Mouse (Mus musculus): Measurements from ENCODE around the gene Arhgap11a. TPM values are rescaled to one million over a fixed set of nuclear protein-coding genes. Genes with fewer than 3 reads are reported as not detected.

Arhgap11a gene
- 6.3 and 7.1 TPM in 2 replicates for polyA plus RNA-seq (2014; fragmentation: Nextera tagmentation; extraction: Ambion mirVana)

DNA sequence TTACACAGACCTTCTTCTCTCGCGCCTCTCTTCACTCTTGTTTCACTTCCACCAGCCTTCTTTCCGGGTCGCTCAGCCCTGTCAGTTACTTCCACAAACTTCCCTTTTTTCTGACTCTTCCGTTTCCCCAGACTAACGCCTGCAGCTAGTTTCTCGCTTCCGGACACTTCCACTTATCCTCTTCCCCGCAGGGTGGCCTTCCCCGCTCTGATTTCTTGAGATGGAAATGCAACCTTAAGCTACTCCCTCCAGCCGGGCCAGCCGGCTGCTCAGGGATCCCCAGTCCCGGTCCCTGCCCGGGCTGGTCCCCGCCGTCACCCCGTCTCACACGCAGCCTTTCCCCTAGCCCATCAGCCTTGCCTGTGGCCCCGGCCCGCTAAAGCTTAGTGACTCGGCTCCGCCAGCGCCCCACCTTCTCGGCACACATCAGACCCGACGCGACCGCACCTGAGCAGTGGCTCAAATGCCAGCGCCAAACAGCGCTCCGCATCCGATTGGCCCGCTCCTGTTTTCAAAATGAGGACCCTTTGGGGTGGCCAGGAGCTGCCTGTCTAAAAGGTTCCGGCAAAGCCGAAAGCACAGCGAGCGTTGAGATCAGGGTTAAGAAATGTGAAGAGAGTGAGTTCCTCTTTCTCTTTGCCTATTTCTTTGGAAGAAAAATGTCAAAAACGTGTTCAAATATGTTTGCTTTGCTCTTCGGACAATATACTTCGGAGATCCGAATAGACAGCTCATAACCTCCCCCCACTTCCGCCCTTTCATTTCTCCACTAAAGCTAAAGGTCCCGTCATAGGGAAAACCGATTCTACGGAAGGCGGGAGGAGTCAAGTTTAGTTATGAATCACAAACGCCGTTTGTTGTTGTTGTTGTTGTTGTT lies at the start of gene Arhgap11a:
Arhgap11a (minus strand) TSS at position 417 of the 877 bp plus-strand sequence.
- Histone ChIP-seq H3K27ac (ENCODE audit: low read length) (peak within 1 kb of the TSS; percentile 89), H3K27me3 (ENCODE audit: control insufficient read depth, insufficient read depth, low read length) (no peaks in the 10 kb centered on the region), H3K4me1 (ENCODE audit: control insufficient read depth, insufficient read depth, low read length) (peaks cover 22% of the 10 kb centered on the region), H3K9ac (replicated peaks; ENCODE audit: low read depth, low read length) (peak within 1 kb of the TSS; percentile 61), H3K4me2 (replicated peaks; ENCODE audit: low read depth, low read length) (peak within 1 kb of the TSS; percentile 76), H3K36me3 (ENCODE audit: control insufficient read depth, insufficient read depth, low read length) (peaks cover 10% of the 10 kb centered on the region), H3K9me3 (ENCODE audit: control insufficient read depth, low read depth, low read length) (no peaks in the 10 kb centered on the region), H3K4me3 (ENCODE audit: low read depth, low read length) (peak within 1 kb of the TSS; percentile 91)
- peak; percentile 96 for ATAC-seq (ENCODE audit: insufficient number of reproducible peaks, insufficient read depth, low FRiP score, low read depth)
- whole genome bisulfite sequencing, result under 1% methylated on average over 48 of the region's 48 CpGs

DNA sequence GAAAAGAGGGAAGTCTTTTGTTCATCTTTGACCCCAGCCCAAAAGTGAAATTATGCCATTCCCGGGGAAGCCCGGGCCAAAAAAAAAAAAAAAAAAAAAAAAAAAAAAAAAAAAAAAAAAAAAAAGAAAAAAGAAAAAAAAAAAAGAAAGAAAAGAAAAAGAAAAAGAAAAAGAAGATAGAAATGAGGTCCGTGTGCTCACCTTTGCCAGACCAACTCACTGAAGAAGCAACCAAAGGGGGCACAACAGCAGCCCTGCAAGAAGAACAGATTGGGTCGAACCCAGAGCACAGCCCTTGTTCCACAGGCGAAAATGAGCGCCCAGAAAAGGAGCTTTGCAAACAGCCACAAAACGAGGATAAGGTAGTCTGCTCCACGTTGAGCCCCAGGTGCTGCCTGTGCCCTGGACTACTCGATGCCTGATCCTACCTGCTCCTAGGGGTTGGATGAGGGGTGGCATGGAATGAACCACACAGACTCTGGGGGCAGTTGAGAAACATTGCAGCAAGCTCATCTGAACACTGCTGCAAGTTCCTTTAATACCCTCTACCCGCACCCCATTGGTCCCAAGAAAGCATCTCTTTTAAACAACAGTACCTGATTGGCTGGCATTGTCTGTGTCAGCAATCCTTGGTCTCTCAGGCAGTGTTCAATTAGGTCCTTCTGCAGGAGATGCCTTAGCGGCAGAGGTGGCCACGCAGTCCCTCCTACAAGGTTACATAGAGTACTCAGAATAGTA lies 45.1 kb upstream of the Arhgap11a start:
- no peak for ATAC-seq (ENCODE audit: insufficient number of reproducible peaks, insufficient read depth, low FRiP score, low read depth)
- Histone ChIP-seq H3K27me3 (ENCODE audit: control insufficient read depth, insufficient read depth, low read length) (no peaks in the 10 kb centered on the region), H3K9me3 (ENCODE audit: control insufficient read depth, low read depth, low read length) (no peaks in the 10 kb centered on the region), H3K9ac (replicated peaks; ENCODE audit: low read depth, low read length) (no peak overlapping the region), H3K4me1 (ENCODE audit: control insufficient read depth, insufficient read depth, low read length) (no peaks in the 10 kb centered on the region), H3K4me3 (ENCODE audit: low read depth, low read length) (no peak overlapping the region), H3K27ac (ENCODE audit: low read length) (no peak overlapping the region), H3K36me3 (ENCODE audit: control insufficient read depth, insufficient read depth, low read length) (no peaks in the 10 kb centered on the region), H3K4me2 (replicated peaks; ENCODE audit: low read depth, low read length) (no peak overlapping the region)
- 80% methylated on average over 10 of the region's 12 CpGs for WGBS

GRCm38 (mm10) chr2:113887166-113887565 lies 38.7 kb upstream of the Arhgap11a start:
- no peaks in the 10 kb centered on the region for H3K9me3 ChIP-seq (ENCODE audit: control insufficient read depth, low read depth, low read length)
- no peak overlapping the region for H3K4me3 ChIP-seq (ENCODE audit: low read depth, low read length)
- H3K36me3 ChIP-seq (ENCODE audit: control insufficient read depth, insufficient read depth, low read length), result no peaks in the 10 kb centered on the region
- no peak overlapping the region for H3K9ac ChIP-seq (replicated peaks; ENCODE audit: low read depth, low read length)
- no peak overlapping the region for H3K27ac ChIP-seq (ENCODE audit: low read length)
- ATAC-seq (ENCODE audit: insufficient number of reproducible peaks, insufficient read depth, low FRiP score, low read depth), result no peak
- H3K27me3 ChIP-seq (ENCODE audit: control insufficient read depth, insufficient read depth, low read length), result no peaks in the 10 kb centered on the region
- no peaks in the 10 kb centered on the region for H3K4me1 ChIP-seq (ENCODE audit: control insufficient read depth, insufficient read depth, low read length)
- H3K4me2 ChIP-seq (replicated peaks; ENCODE audit: low read depth, low read length), result no peak overlapping the region
- WGBS, result 78% methylated on average over 4 of the region's 4 CpGs

- H3K4me2 ChIP-seq (replicated peaks; ENCODE audit: low read depth, low read length), result no peak overlapping the region
Measured at GRCm38 (mm10) chr2:113886061-113886460, 37.6 kb upstream of the Arhgap11a start.

DNA sequence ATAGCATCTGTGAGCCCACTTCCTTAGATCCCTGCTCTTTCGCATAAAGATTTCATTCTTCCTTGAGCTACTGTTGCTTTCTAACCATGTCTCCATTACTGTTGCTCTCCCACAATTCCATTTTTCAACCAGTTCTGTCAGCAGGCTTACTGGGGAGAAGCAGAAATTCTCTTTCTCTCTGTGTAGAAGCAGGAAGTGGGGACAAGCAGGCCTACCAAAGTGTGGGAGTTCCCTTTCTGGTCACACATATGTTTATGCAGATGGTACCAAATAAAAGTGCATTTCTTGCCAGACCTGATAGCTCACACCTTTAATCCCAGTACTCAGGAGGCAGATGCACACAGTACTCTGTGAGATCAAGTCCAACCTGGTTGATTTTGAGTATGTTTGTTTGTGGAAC lies 21.7 kb upstream of the Arhgap11a start:
- H3K36me3 ChIP-seq (ENCODE audit: control insufficient read depth, insufficient read depth, low read length), result no peaks in the 10 kb centered on the region
- H3K4me1 ChIP-seq (ENCODE audit: control insufficient read depth, insufficient read depth, low read length), result no peaks in the 10 kb centered on the region
- 82% methylated on average over 1 of the region's 1 CpGs for WGBS
- no peaks in the 10 kb centered on the region for H3K27me3 ChIP-seq (ENCODE audit: control insufficient read depth, insufficient read depth, low read length)
- H3K4me3 ChIP-seq (ENCODE audit: low read depth, low read length), result no peak overlapping the region
- no peak overlapping the region for H3K4me2 ChIP-seq (replicated peaks; ENCODE audit: low read depth, low read length)
- H3K9me3 ChIP-seq (ENCODE audit: control insufficient read depth, low read depth, low read length), result no peaks in the 10 kb centered on the region
- no peak overlapping the region for H3K27ac ChIP-seq (ENCODE audit: low read length)
- no peak for ATAC-seq (ENCODE audit: insufficient number of reproducible peaks, insufficient read depth, low FRiP score, low read depth)
- no peak overlapping the region for H3K9ac ChIP-seq (replicated peaks; ENCODE audit: low read depth, low read length)

More at GRCm38 (mm10) chr2:113886061-113886460, 37.6 kb upstream of the Arhgap11a start:
- H3K4me1 ChIP-seq (ENCODE audit: control insufficient read depth, insufficient read depth, low read length), result no peaks in the 10 kb centered on the region
- no peak overlapping the region for H3K4me3 ChIP-seq (ENCODE audit: low read depth, low read length)
- H3K9ac ChIP-seq (replicated peaks; ENCODE audit: low read depth, low read length), result no peak overlapping the region
- no peaks in the 10 kb centered on the region for H3K27me3 ChIP-seq (ENCODE audit: control insufficient read depth, insufficient read depth, low read length)
- ATAC-seq (ENCODE audit: insufficient number of reproducible peaks, insufficient read depth, low FRiP score, low read depth), result no peak
- WGBS, result 51% methylated on average over 1 of the region's 1 CpGs
- H3K27ac ChIP-seq (ENCODE audit: low read length), result no peak overlapping the region
- no peaks in the 10 kb centered on the region for H3K9me3 ChIP-seq (ENCODE audit: control insufficient read depth, low read depth, low read length)
- no peaks in the 10 kb centered on the region for H3K36me3 ChIP-seq (ENCODE audit: control insufficient read depth, insufficient read depth, low read length)

- no peaks in the 10 kb centered on the region for H3K9me3 ChIP-seq (ENCODE audit: control insufficient read depth, low read depth, low read length)
- H3K36me3 ChIP-seq (ENCODE audit: control insufficient read depth, insufficient read depth, low read length), result no peaks in the 10 kb centered on the region
- 84% methylated on average over 4 of the region's 4 CpGs for WGBS
- H3K4me3 ChIP-seq (ENCODE audit: low read depth, low read length), result no peak overlapping the region
- ATAC-seq (ENCODE audit: insufficient number of reproducible peaks, insufficient read depth, low FRiP score, low read depth), result no peak
- H3K4me1 ChIP-seq (ENCODE audit: control insufficient read depth, insufficient read depth, low read length), result no peaks in the 10 kb centered on the region
- H3K27ac ChIP-seq (ENCODE audit: low read length), result no peak overlapping the region
- no peak overlapping the region for H3K4me2 ChIP-seq (replicated peaks; ENCODE audit: low read depth, low read length)
- H3K27me3 ChIP-seq (ENCODE audit: control insufficient read depth, insufficient read depth, low read length), result no peaks in the 10 kb centered on the region
- no peak overlapping the region for H3K9ac ChIP-seq (replicated peaks; ENCODE audit: low read depth, low read length)
Measured at GRCm38 (mm10) chr2:113868404-113868803, 19.9 kb upstream of the Arhgap11a start.

DNA sequence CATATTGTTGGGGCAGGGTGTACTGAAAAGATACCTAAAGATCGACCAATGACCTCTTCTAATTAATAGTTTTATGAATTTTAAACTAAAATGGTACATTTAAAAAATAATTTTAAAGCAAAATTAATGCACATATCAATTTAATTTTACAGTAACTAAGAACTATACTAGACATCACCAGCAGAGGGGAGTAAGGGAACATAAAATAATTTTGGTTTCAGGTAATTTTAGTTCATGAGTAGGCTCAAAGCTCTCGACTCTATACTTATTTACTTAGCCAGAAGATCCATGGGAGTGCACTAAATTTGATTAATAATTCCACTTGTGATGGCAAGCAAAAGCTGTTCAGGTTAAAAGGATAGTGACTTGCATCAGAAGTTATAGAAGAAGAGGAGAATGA lies 17.7 kb upstream of the Arhgap11a start:
- no peak overlapping the region for H3K9ac ChIP-seq (replicated peaks; ENCODE audit: low read depth, low read length)
- no peaks in the 10 kb centered on the region for H3K9me3 ChIP-seq (ENCODE audit: control insufficient read depth, low read depth, low read length)
- no peaks in the 10 kb centered on the region for H3K4me1 ChIP-seq (ENCODE audit: control insufficient read depth, insufficient read depth, low read length)
- H3K36me3 ChIP-seq (ENCODE audit: control insufficient read depth, insufficient read depth, low read length), result no peaks in the 10 kb centered on the region
- no peaks in the 10 kb centered on the region for H3K27me3 ChIP-seq (ENCODE audit: control insufficient read depth, insufficient read depth, low read length)
- WGBS, result 27% methylated on average over 2 of the region's 2 CpGs
- ATAC-seq (ENCODE audit: insufficient number of reproducible peaks, insufficient read depth, low FRiP score, low read depth), result no peak
- H3K4me3 ChIP-seq (ENCODE audit: low read depth, low read length), result no peak overlapping the region
- no peak overlapping the region for H3K4me2 ChIP-seq (replicated peaks; ENCODE audit: low read depth, low read length)
- no peak overlapping the region for H3K27ac ChIP-seq (ENCODE audit: low read length)

DNA sequence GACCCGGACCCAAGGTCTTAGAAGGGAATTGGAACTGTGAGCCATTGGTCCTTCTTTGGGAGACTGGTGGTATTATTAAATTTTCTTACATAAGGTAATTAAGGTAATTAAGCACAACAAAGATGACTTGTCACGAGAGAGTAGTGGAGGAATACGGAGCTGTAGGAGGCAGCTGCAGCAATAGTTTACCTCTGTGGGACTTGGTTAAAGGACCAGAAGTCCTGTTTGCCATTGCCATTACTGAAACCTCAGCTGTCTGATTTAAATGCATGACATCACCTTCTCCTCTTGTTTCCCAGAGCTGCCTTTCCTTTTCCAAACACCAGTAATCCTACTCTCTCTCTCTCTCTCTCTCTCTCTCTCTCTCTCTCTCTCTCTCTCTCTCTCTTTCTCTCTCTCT lies 680 bp upstream of the Arhgap11a start:
- Histone ChIP-seq H3K4me3 (ENCODE audit: low read depth, low read length) (peak overlapping the region; percentile 91), H3K27ac (ENCODE audit: low read length) (peak overlapping the region; percentile 89; the same call in 1 of the 2 replicates), H3K27me3 (ENCODE audit: control insufficient read depth, insufficient read depth, low read length) (no peaks in the 10 kb centered on the region), H3K4me1 (ENCODE audit: control insufficient read depth, insufficient read depth, low read length) (peaks cover 22% of the 10 kb centered on the region), H3K36me3 (ENCODE audit: control insufficient read depth, insufficient read depth, low read length) (peaks cover 7% of the 10 kb centered on the region; the same call in 1 of the 2 replicates), H3K4me2 (replicated peaks; ENCODE audit: low read depth, low read length) (peak overlapping the region; percentile 76), H3K9ac (replicated peaks; ENCODE audit: low read depth, low read length) (peak overlapping the region; percentile 61; the same call in 1 of the 2 replicates), H3K9me3 (ENCODE audit: control insufficient read depth, low read depth, low read length) (no peaks in the 10 kb centered on the region)
- ATAC-seq (ENCODE audit: insufficient number of reproducible peaks, insufficient read depth, low FRiP score, low read depth), result peak; percentile 26; the same call in 1 of the 2 replicates
- 2% methylated on average over 3 of the region's 3 CpGs for WGBS
